Mouse (Mus musculus) Patski (cell line): ENCODE measurements around the gene Rusc1. TPM values are rescaled to one million over a fixed set of nuclear protein-coding genes. Genes with fewer than 3 reads are reported as not detected.
A peak's percentile ranks its signal among the peaks of the same experiment; 100 is the strongest.

Experiments used
- ATAC-seq: fragments of 100-300 bp; one replicate; pipeline ENCODE4 v1.8.0; 2021
- CTCF ChIA-PET: fragments of 350-600 bp; sonication (Branson Sonifier 250); formaldehyde crosslinking; loops from one replicate; lab custom pipeline; 2022; ENCODE audit warnings: inconsistent platforms; lab: Charles Lee
- POLR2A ChIA-PET: fragments of 350-600 bp; sonication (Branson Sonifier 250); formaldehyde crosslinking; loops from one replicate; lab custom pipeline; 2022; ENCODE audit warnings: antibody characterized with exemption, inconsistent platforms; lab: Charles Lee
- DNase-seq: peaks from one replicate; pipeline ENCODE4 v3.0.0-alpha.2; 2011; ENCODE audit warnings: low read depth, low spot score
- H3K27me3 ChIP-seq: fragments of 371-371 bp; one replicate; pipeline ENCODE4 v1.5.1; 2021
- CTCF ChIP-seq: fragments of 100-300 bp; IDR thresholded peaks from one replicate; pipeline ENCODE4 v1.5.1; 2021
- in situ Hi-C: fragments of 300-500 bp; cut with MboI; formaldehyde crosslinking; loops from 3 replicates; pipeline ENCODE4 v1.11.1; 2018; ENCODE audit warnings: low pct_unique_long_range_greater_than_20kb, mixed read lengths
- polyA plus RNA-seq: library from polyadenylated mRNA; unstranded; gene quantifications from one replicate; pipeline ENCODE4 v1.2.3, GENCODE M21; 2021

The Rusc1 gene
- polyA plus RNA-seq, result 55.6 TPM

DNA sequence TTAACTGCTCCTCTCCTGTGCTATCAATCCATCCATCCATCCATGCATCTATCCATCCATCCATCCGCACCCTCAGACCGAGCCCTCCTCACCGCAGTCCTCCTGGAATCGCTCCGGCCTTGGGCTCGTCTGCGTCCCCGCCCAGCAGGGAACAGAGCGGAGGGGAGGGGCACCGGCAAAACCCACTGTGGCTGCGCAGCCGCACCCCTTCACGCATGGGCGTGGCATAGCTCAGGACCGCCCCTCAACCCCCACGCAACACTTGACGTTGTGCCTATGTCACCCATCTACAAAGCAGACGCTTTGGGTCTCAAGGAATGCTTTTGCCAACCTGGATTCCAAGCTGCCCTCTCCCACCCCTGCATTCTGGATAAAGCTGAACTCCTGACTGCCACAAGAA lies at the start of gene Rusc1:
Gene Rusc1, minus strand, starts transcription at position 137 of the 400 bp plus-strand sequence.
- TF ChIP-seq CTCF, result no peak
- CTCF ChIA-PET, result interaction anchor here (3.2 kb wide), 1 partner anchor 18 kb away, joined by 16 read pairs; no protein-coding TSS in a partner anchor
- H3K27me3 ChIP-seq, result no peaks in the 10 kb centered on the region
- DNase-seq, result no peak
- in situ Hi-C loops, result loop anchor here (5.0 kb wide), 1 partner anchor 64 kb away; no protein-coding TSS in a partner anchor
- no peak for ATAC-seq
- POLR2A ChIA-PET, result no interaction called here

DNA sequence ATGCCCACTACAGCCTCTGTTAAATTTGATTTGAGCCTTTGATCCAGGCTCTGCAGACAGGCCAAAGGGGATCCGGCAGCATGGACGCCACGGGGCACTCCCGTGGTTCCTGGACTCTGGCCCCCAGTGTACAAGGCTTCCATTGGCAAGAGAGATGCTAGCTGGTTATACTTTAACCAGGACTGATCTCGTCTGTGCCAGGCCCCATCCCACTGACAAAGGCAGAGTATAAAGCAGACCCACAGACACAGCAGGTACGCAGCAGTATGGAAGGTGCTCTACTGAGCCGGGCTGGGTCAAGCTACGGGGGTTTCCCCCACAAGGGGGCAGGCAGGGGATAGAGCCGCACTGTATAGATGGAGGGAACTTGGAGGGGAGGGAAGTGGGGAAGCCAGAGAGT lies 43.3 kb upstream of the Rusc1 start:
- no peak for DNase-seq
- peak; percentile 61 for ATAC-seq
- no peak for TF ChIP-seq CTCF
- POLR2A ChIA-PET, result interaction anchor here (0.5 to 1.1 kb wide), 4 partner anchors 10 to 59 kb away, joined by 3 to 5 read pairs (median 4); partner anchors contain the start of genes Clk2 and Fdps
- H3K27me3 ChIP-seq, result no peaks in the 10 kb centered on the region
- CTCF ChIA-PET, result interaction anchor here (0.8 to 1.6 kb wide), 8 partner anchors 9 to 57 kb away, joined by 3 to 4 read pairs (median 3); no protein-coding TSS in a partner anchor
- in situ Hi-C loops, result no loop called here

- TF ChIP-seq CTCF, result no peak
- in situ Hi-C loops, result no loop called here
- no peaks in the 10 kb centered on the region for H3K27me3 ChIP-seq
- CTCF ChIA-PET, result interaction anchor here (0.8 to 1.6 kb wide), 6 partner anchors 12 to 58 kb away, joined by 3 to 4 read pairs (median 3); no protein-coding TSS in a partner anchor
- no peak for DNase-seq
- ATAC-seq, result no peak
- POLR2A ChIA-PET, result interaction anchor here (0.9 to 1.2 kb wide), 4 partner anchors 10 to 58 kb away, joined by 3 to 5 read pairs (median 4); partner anchors contain the start of genes Clk2 and Fdps
Observed at GRCm38 (mm10) chr3:89135958-89136357, 42.8 kb upstream of the Rusc1 start, which contains the start of gene Pklr. TSS of gene Pklr (plus strand) at chr3:89136142.

DNA sequence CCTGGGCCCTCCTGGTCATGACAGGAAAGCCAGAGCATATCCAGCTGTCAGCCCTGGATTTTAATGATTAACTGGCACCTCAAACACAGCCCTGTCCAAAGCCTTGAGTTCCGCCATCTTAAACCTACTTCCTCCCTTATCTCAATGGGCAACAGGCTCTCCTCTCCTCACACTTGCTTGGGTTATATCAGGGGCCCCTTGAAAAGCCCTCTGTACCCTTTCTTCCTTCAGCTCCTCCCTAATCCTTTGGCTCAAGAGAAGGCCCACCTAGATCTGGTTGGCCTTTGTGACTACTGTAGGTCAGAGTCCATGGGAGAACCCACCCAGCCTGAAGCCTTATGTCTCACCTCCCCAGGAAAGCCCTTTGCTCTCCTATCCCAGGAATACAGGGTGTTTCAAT lies 40.6 kb upstream of the Rusc1 start:
- no peak for ATAC-seq
- POLR2A ChIA-PET, result no interaction called here
- H3K27me3 ChIP-seq, result no peaks in the 10 kb centered on the region
- no peak for DNase-seq
- no peak for TF ChIP-seq CTCF
- in situ Hi-C loops, result no loop called here
- CTCF ChIA-PET, result interaction anchor here (0.6 to 1.2 kb wide), 2 partner anchors 9 to 18 kb away, joined by 3 to 4 read pairs; no protein-coding TSS in a partner anchor

DNA sequence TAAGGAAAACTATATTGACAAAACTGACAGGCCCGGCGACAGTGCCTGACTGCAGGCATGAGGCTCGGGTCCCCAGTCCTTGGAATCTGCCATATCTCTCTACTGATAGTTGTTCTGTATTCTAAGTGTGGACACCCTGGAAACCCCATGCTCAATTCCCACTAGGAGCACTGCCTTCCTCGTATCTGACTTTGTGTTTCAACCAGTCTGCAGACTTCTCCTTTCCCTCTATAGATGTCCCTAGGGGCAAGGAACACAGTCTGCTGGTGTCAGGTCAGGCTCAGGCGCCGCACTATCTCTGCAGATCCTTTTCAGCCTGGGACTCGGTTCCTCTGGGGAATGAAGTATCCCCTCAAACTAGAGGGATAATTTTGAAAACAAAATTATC lies 39.9 kb upstream of the Rusc1 start:
- in situ Hi-C loops, result no loop called here
- CTCF ChIA-PET, result no interaction called here
- ATAC-seq, result no peak

DNA sequence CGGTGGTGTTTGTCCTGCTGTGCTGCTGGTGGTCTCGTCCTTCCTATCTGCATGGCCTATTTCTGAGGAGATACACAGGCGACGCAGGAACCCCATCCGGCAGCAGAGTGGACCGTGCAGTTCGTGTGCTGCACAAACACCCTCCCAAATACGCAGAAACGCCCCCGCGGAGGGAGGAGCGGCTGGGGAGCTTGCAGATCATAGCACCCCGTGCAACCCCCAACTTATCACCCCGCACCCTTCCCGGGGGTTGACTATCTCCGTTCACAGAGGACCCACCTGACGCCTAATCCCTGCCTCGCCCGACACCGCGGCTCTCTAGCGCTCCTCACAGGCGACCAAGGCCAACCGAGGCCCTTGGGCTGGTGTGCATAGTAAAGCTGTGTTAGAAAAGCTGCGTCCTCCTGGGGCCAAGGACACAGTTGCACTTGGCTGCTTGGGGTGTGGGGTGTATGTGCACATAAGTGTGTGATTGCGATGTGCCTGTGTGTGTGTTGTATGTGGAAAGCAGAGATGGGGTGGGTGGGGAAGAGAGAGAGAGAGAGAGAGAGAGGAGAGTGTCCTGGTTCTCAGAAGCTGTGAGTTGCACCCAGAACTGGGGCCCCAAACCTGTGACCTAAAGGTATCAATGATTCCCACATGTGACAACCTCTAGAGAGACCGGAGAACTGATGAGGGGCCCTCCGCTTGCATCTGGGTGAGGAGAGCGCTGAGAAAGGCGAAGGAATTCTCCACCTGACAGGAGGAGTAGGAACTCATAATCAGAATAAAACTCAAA lies 39.4 kb upstream of the Rusc1 start:
- TF ChIP-seq CTCF, result no peak
- ChIA-PET CTCF (no interaction called here), POLR2A (no interaction called here)
- in situ Hi-C loops, result no loop called here
- no peaks in the 10 kb centered on the region for H3K27me3 ChIP-seq
- no peak for ATAC-seq
- DNase-seq, result no peak

More for the DNA sequence above, 39.9 kb upstream of the Rusc1 start:
- TF ChIP-seq CTCF, result no peak
- DNase-seq, result no peak
- H3K27me3 ChIP-seq, result no peaks in the 10 kb centered on the region
- POLR2A ChIA-PET, result no interaction called here

DNA sequence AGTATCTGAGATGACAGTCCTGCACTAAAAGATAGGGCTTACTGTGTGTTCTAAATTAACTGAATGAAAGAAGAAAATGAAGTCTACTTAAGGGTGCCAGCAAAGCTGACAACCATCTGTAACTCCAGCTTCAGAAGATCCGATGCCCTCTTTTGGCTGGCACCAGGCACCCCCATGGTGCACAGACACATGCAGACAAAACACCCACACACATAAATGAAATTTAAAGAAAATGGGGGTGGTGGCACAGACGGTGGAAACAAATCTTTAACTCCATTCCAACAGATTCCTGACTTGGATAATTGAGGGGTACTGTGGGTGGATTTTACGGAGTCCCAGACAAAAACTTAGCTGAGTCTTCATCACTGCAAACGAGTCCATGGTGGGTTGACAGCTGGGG lies 38.7 kb upstream of the Rusc1 start:
- no peak for ATAC-seq
- in situ Hi-C loops, result no loop called here
- POLR2A ChIA-PET, result no interaction called here
- no peaks in the 10 kb centered on the region for H3K27me3 ChIP-seq
- CTCF ChIA-PET, result interaction anchor here (1.2 kb wide), 1 partner anchor 32 kb away, joined by 4 read pairs; no protein-coding TSS in a partner anchor
- no peak for TF ChIP-seq CTCF
- DNase-seq, result no peak

DNA sequence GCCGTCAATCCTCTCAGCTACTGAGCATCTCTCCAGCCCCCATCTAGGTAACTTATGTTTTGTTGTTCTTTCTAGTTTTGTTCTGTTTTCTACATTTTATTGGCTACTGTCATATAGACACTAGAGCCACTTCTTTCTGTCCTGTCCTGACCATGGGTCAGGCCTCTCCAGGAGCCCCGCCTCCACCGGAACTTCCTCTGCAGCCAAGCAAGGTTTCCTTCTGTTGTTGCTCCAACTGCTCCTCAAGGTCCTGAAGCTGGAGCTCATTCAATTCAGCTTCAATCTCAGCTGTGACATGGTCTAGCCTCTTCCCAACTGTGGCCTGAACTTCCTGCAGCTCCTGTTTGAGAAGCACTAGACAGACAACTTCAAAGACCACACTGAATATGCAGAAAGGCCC lies 36.8 kb upstream of the Rusc1 start:
- in situ Hi-C loops, result no loop called here
- TF ChIP-seq CTCF, result no peak

DNA sequence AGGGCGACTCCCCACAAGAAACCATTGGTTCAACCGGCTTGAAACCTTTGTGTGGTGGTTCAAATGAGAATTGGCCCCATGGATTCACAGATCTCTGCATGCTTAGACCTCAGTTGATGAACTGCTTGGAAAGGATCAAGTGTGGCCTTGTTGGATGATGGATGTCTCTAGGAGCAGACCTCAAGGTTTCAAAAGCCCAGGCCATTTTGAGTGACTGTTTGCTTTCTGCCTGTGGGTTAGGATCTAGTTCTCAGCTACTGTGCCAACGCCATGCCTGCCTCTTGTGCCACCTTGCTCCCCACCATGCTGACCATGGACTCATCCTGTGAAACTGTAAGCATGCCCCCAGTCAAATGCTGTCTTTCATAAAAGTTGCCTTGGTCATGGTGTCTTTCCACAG lies 32.9 kb upstream of the Rusc1 start:
- CTCF ChIA-PET, result interaction anchor here (1.6 kb wide), 1 partner anchor 11 kb away, joined by 3 read pairs; no protein-coding TSS in a partner anchor
- no peak for TF ChIP-seq CTCF
- in situ Hi-C loops, result no loop called here
- DNase-seq (no peak), ATAC-seq (no peak)
- no peaks in the 10 kb centered on the region for H3K27me3 ChIP-seq
- POLR2A ChIA-PET, result no interaction called here

More for the DNA sequence above, 36.8 kb upstream of the Rusc1 start:
- ATAC-seq (no peak), DNase-seq (no peak)
- ChIA-PET POLR2A (no interaction called here), CTCF (interaction anchor here (1.0 to 1.4 kb wide), 5 partner anchors 9 to 29 kb away, joined by 3 to 4 read pairs (median 3); no protein-coding TSS in a partner anchor)
- H3K27me3 ChIP-seq, result no peaks in the 10 kb centered on the region

DNA sequence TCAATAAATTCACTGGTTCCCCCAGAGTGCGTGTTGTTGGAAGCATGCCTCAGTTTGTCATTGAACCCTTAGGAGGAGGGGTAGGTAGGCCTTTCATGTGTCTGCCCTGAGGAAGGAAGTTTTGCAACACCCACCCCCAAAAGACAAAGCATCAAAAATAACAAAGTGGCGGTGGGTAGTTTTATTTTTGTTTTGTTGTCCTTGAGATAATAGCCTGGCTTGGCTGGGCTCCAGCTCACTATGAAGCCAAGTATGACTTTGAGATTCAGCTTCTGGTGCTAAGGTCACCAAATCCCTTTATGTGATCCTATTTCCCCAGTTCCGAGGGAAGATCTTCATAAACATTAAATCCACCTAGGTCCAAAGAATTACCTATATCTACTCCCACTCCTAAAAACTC lies 31.1 kb upstream of the Rusc1 start:
- no peaks in the 10 kb centered on the region for H3K27me3 ChIP-seq
- POLR2A ChIA-PET, result interaction anchor here (0.6 to 0.7 kb wide), 4 partner anchors 16 to 63 kb away, joined by 3 to 5 read pairs (median 3); no protein-coding TSS in a partner anchor
- ATAC-seq (no peak), DNase-seq (no peak)
- TF ChIP-seq CTCF, result no peak
- CTCF ChIA-PET, result interaction anchor here (1.0 to 1.6 kb wide), 6 partner anchors 9 to 72 kb away, joined by 3 to 4 read pairs (median 4); partner anchors contain the start of gene Scamp3
- in situ Hi-C loops, result loop anchor here (5.0 kb wide), 2 partner anchors 33 to 68 kb away; no protein-coding TSS in a partner anchor
